In genomic region chr13:52042867-52043266, GRCm38 (mm10) we compare ENCODE assay signal across 19 mouse cellular contexts.
"Had no signal": no experiment of that assay in that cellular context is flagged by ENCODE, and none has a peak within 500 bp of the region (broad histone marks: within the 10 kb centered on the region; RNA-seq: fewer than 3 reads in every experiment).

No protein-coding gene starts in this region.

- H3K27me3 ChIP-seq: embryonic facial prominence, embryonic 12.5 days; embryonic facial prominence, embryonic 13.5 days; embryonic facial prominence, embryonic 15.5 days; forebrain, embryonic 13.5 days; forebrain, embryonic 15.5 days had no signal

- H3K36me3 ChIP-seq: embryonic facial prominence, embryonic 10.5 days; embryonic facial prominence, embryonic 12.5 days; embryonic facial prominence, embryonic 13.5 days; embryonic facial prominence, embryonic 15.5 days; forebrain, embryonic 10.5 days; forebrain, embryonic 12.5 days; forebrain, embryonic 15.5 days had no signal

- DNase-seq: embryo, embryonic 11 days; forebrain, postnatal 0 days; gastrocnemius, postnatal 10 days; gastrocnemius, postnatal 14 days; gastrocnemius, postnatal 25 days; gastrocnemius, postnatal 36 days; heart, adult 11 months; heart, adult 18-20 months had no signal

- H3K4me3 ChIP-seq: embryonic facial prominence, embryonic 10.5 days; embryonic facial prominence, embryonic 12.5 days; embryonic facial prominence, embryonic 13.5 days; embryonic facial prominence, embryonic 15.5 days; erythroblast, embryonic 14.5 days; forebrain, embryonic 10.5 days; forebrain, embryonic 12.5 days; forebrain, embryonic 13.5 days; forebrain, embryonic 15.5 days; gastrocnemius, adult 2 months had no signal

- H3K9ac ChIP-seq: embryonic facial prominence, embryonic 12.5 days; embryonic facial prominence, embryonic 13.5 days; embryonic facial prominence, embryonic 15.5 days; forebrain, embryonic 12.5 days; forebrain, embryonic 13.5 days; forebrain, embryonic 15.5 days; forebrain, postnatal 0 days had no signal

- H3K27ac ChIP-seq: embryonic facial prominence, embryonic 10.5 days; gastrocnemius, adult 2 months had no signal

- H3K4me2 ChIP-seq: embryonic facial prominence, embryonic 12.5 days; embryonic facial prominence, embryonic 13.5 days; embryonic facial prominence, embryonic 15.5 days; forebrain, embryonic 12.5 days; forebrain, embryonic 13.5 days; forebrain, embryonic 15.5 days had no signal

- H3K9me3 ChIP-seq: embryonic facial prominence, embryonic 10.5 days; embryonic facial prominence, embryonic 12.5 days; embryonic facial prominence, embryonic 13.5 days; embryonic facial prominence, embryonic 15.5 days; forebrain, embryonic 10.5 days; forebrain, embryonic 12.5 days; forebrain, embryonic 13.5 days; forebrain, embryonic 15.5 days had no signal

- ATAC-seq: forebrain, embryonic 14.5 days; forebrain, embryonic 15.5 days; forebrain, postnatal 0 days had no signal
